Mouse (Mus musculus): ENCODE data around the gene Dnm1. TPM values are rescaled to one million over a fixed set of nuclear protein-coding genes. Genes with fewer than 3 reads are reported as not detected.

The Dnm1 gene
- total RNA-seq (2015): not detected in 2 replicates
- total RNA-seq (2017): not detected in 2 replicates

GRCm38 (mm10) chr2:32353007-32353542 lies at the start of gene Dnm1:
Gene Dnm1 (minus strand): TSS chr2:32353338.
- ATAC-seq (replicated peaks; ENCODE audit: poor library complexity): peak; percentile 94

- no peak for ATAC-seq (replicated peaks; ENCODE audit: poor library complexity)
Observed at GRCm38 (mm10) chr2:32396695-32397094, 43.6 kb upstream of the Dnm1 start.

- peak; percentile 88 for ATAC-seq (replicated peaks; ENCODE audit: poor library complexity)
Observed at GRCm38 (mm10) chr2:32395946-32396621, 42.9 kb upstream of the Dnm1 start.

- ATAC-seq (replicated peaks; ENCODE audit: poor library complexity): peak; percentile 81
Observed at GRCm38 (mm10) chr2:32395484-32395945, 42.4 kb upstream of the Dnm1 start, which contains the start of gene Ptges2. Gene Ptges2 (plus strand): TSS chr2:32395896.

GRCm38 (mm10) chr2:32394973-32395372 lies 41.8 kb upstream of the Dnm1 start:
- peak; percentile 35 for ATAC-seq (replicated peaks; ENCODE audit: poor library complexity)

GRCm38 (mm10) chr2:32392063-32392462 lies 38.9 kb upstream of the Dnm1 start:
- ATAC-seq (replicated peaks; ENCODE audit: poor library complexity): no peak

- no peak for ATAC-seq (replicated peaks; ENCODE audit: poor library complexity)
Observed at GRCm38 (mm10) chr2:32390871-32391270, 37.7 kb upstream of the Dnm1 start.

- ATAC-seq (replicated peaks; ENCODE audit: poor library complexity): peak; percentile 35
Observed at GRCm38 (mm10) chr2:32389157-32389556, 36.0 kb upstream of the Dnm1 start.

- ATAC-seq (replicated peaks; ENCODE audit: poor library complexity): peak; percentile 49
Observed at GRCm38 (mm10) chr2:32387706-32388490, 34.8 kb upstream of the Dnm1 start, which contains the start of gene Lcn2. Gene Lcn2 (minus strand): TSS chr2:32388252.

- no peak for ATAC-seq (replicated peaks; ENCODE audit: poor library complexity)
Observed at GRCm38 (mm10) chr2:32382689-32383088, 29.6 kb upstream of the Dnm1 start.

- peak; percentile 96 for ATAC-seq (replicated peaks; ENCODE audit: poor library complexity)
Observed at GRCm38 (mm10) chr2:32381775-32382223, 28.7 kb upstream of the Dnm1 start, which contains the start of gene 1110008P14Rik. Gene 1110008P14Rik (minus strand): TSS chr2:32381938.

- no peak; the same call in 1 of the 2 replicates for ATAC-seq (replicated peaks; ENCODE audit: poor library complexity)
Observed at GRCm38 (mm10) chr2:32381141-32381774, 28.1 kb upstream of the Dnm1 start.

- no peak for ATAC-seq (replicated peaks; ENCODE audit: poor library complexity)
Observed at GRCm38 (mm10) chr2:32380001-32380500, 26.9 kb upstream of the Dnm1 start.

- no peak for ATAC-seq (replicated peaks; ENCODE audit: poor library complexity)
Observed at GRCm38 (mm10) chr2:32376963-32377362, 23.8 kb upstream of the Dnm1 start.

- no peak for ATAC-seq (replicated peaks; ENCODE audit: poor library complexity)
Observed at GRCm38 (mm10) chr2:32375317-32375940, 22.3 kb upstream of the Dnm1 start.

GRCm38 (mm10) chr2:32374191-32374590 lies 21.1 kb upstream of the Dnm1 start:
- ATAC-seq (replicated peaks; ENCODE audit: poor library complexity): no peak

- no peak for ATAC-seq (replicated peaks; ENCODE audit: poor library complexity)
Observed at GRCm38 (mm10) chr2:32367315-32367714, 14.2 kb upstream of the Dnm1 start.

- no peak for ATAC-seq (replicated peaks; ENCODE audit: poor library complexity)
Observed at GRCm38 (mm10) chr2:32364121-32364520, 11.0 kb upstream of the Dnm1 start.

GRCm38 (mm10) chr2:32363376-32364106 lies 10.4 kb upstream of the Dnm1 start:
- peak; percentile 26 for ATAC-seq (replicated peaks; ENCODE audit: poor library complexity)
